Mouse (Mus musculus) CH12F3 (cell line): ENCODE measurements around the gene Trim30c.
"Not testable (repeated sequence)": the region's sequence is repeated elsewhere in the genome, so short reads cannot be mapped to it uniquely, and the experiment has no call there.

ENCODE experiments used
- in situ Hi-C: fragments of 300-500 bp; cut with MboI; formaldehyde crosslinking; loops from 2 replicates; pipeline ENCODE4 v1.14.3; 2020; ENCODE audit warnings: low sequenced_read_pairs

Gene Trim30c

GRCm38 (mm10) chr7:104400698-104401097, at the start of gene Trim30c:
Trim30c (minus strand) TSS chr7:104400837.
- in situ Hi-C loops, result no loop called here

- in situ Hi-C loops, result no loop called here
Measured at GRCm38 (mm10) chr7:104445961-104446645, 45.5 kb upstream of the Trim30c start.

GRCm38 (mm10) chr7:104404460-104404950, 3.9 kb upstream of the Trim30c start:
- in situ Hi-C loops, result no loop called here

GRCm38 (mm10) chr7:104401140-104401539, 503 bp upstream of the Trim30c start:
- in situ Hi-C loops, result no loop called here

- in situ Hi-C loops, result no loop called here
Measured at GRCm38 (mm10) chr7:104398492-104398891, 2.1 kb downstream of the Trim30c start.

GRCm38 (mm10) chr7:104369736-104370414, 30.8 kb downstream of the Trim30c start, which contains the start of gene Trim30b:
Trim30b (minus strand) TSS chr7:104369884.
- in situ Hi-C loops, result no loop called here

- in situ Hi-C loops, result no loop called here
Measured at GRCm38 (mm10) chr7:104366339-104366738, 34.3 kb downstream of the Trim30c start.

GRCm38 (mm10) chr7:104353600-104353967, 47.1 kb downstream of the Trim30c start:
- in situ Hi-C loops, result no loop called here

GRCm38 (mm10) chr7:104352717-104353599, 47.7 kb downstream of the Trim30c start, which contains the start of gene Trim12c:
Trim12c (minus strand) TSS chr7:104353362.
- in situ Hi-C loops, result no loop called here

- in situ Hi-C loops, result not testable (repeated sequence)
Measured at GRCm38 (mm10) chr7:104348043-104348442, 52.6 kb downstream of the Trim30c start.

- in situ Hi-C loops, result not testable (repeated sequence)
Measured at GRCm38 (mm10) chr7:104340744-104341143, 59.9 kb downstream of the Trim30c start.

GRCm38 (mm10) chr7:104335547-104335946, 65.1 kb downstream of the Trim30c start:
- in situ Hi-C loops, result not testable (repeated sequence)
